Mouse (Mus musculus): ENCODE results near the gene Lrr1. TPM values are rescaled to one million over a fixed set of nuclear protein-coding genes. Genes with fewer than 3 reads are reported as not detected.

Gene Lrr1
- polyA plus RNA-seq, 1 experiment from 2014 or later, result 22.0 TPM

- no peak overlapping the region for H3K4me3 ChIP-seq
- WGBS, result 66% methylated on average over 5 of the region's 5 CpGs
- H3K27me3 ChIP-seq, result no peaks in the 10 kb centered on the region
- H3K36me3 ChIP-seq, result peaks cover 40% of the 10 kb centered on the region
- peaks cover 25% of the 10 kb centered on the region for H3K4me1 ChIP-seq
- H3K9me3 ChIP-seq, result no peaks in the 10 kb centered on the region
- ATAC-seq (ENCODE audit: insufficient number of reproducible peaks, insufficient read depth, low FRiP score, low TSS enrichment, low read depth), result no peak
- H3K4me2 ChIP-seq, result peak overlapping the region; percentile 26; the same call in 1 of the 2 replicates
- H3K27ac ChIP-seq, result no peak overlapping the region
- H3K9ac ChIP-seq, result 0 out of 2 replicates have a peak overlapping the region, but pooled peaks have one; percentile 11
Observed at GRCm38 (mm10) chr12:69186811-69187471, 18.3 kb downstream of the Lrr1 start.

- Histone ChIP-seq H3K9me3 (no peaks in the 10 kb centered on the region), H3K4me3 (no peak overlapping the region), H3K27me3 (no peaks in the 10 kb centered on the region), H3K4me1 (peaks cover 16% of the 10 kb centered on the region), H3K36me3 (peaks cover 39% of the 10 kb centered on the region), H3K9ac (no peak overlapping the region), H3K27ac (no peak overlapping the region), H3K4me2 (no peak overlapping the region)
- 88% methylated on average over 9 of the region's 9 CpGs for WGBS
- no peak for ATAC-seq (ENCODE audit: insufficient number of reproducible peaks, insufficient read depth, low FRiP score, low TSS enrichment, low read depth)
Observed at GRCm38 (mm10) chr12:69190074-69190473, 21.5 kb downstream of the Lrr1 start.

DNA sequence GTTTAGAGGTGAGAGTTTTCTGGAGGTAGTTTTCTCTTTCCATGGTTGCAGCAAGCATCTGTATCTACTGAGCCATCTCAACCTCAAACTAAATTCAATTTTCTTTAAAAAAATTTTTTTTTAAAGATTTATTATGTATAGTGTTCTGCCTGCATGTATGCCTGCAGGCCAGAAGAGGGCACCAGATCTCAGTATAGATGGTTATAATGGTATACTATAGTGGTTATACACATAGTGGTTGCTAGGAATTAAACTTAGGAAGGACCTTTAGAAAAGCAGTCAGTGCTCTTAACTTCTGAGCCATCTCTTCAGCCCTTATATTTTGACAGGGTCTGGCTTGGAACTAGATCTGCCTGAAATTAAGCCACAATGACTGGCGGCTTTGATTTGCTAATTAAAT is 21.9 kb downstream of the Lrr1 start:
- peaks cover 14% of the 10 kb centered on the region for H3K4me1 ChIP-seq
- no peaks in the 10 kb centered on the region for H3K9me3 ChIP-seq
- no peak overlapping the region for H3K27ac ChIP-seq
- 95% methylated on average over 1 of the region's 1 CpGs for WGBS
- H3K27me3 ChIP-seq, result no peaks in the 10 kb centered on the region
- peaks cover 39% of the 10 kb centered on the region for H3K36me3 ChIP-seq
- no peak overlapping the region for H3K4me2 ChIP-seq
- no peak overlapping the region for H3K4me3 ChIP-seq
- ATAC-seq (ENCODE audit: insufficient number of reproducible peaks, insufficient read depth, low FRiP score, low TSS enrichment, low read depth), result no peak
- H3K9ac ChIP-seq, result no peak overlapping the region

DNA sequence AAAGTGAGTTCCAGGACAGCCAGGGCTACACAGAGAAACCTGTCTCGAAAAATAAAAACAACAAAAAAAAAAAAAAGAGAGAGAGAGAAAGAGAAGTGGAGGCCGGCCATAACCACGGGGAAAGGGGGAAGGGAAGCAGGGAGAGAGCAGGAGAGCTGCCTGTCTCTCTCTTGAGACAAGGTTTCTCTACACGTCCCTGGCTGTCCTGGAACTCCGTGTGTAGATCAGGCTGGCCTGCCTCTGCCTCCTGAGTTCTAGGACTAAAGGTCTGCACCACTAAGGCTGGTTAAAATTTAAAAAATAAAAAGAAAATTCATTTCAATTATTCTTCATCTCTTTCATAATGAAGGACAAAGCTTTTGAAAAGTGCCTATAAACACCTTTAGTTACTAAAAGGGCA is 22.8 kb downstream of the Lrr1 start:
- 91% methylated on average over 5 of the region's 5 CpGs for WGBS
- Histone ChIP-seq H3K27ac (no peak overlapping the region), H3K9me3 (no peaks in the 10 kb centered on the region), H3K9ac (no peak overlapping the region), H3K36me3 (peaks cover 39% of the 10 kb centered on the region), H3K27me3 (no peaks in the 10 kb centered on the region), H3K4me3 (no peak overlapping the region), H3K4me2 (no peak overlapping the region), H3K4me1 (peaks cover 18% of the 10 kb centered on the region)
- ATAC-seq (ENCODE audit: insufficient number of reproducible peaks, insufficient read depth, low FRiP score, low TSS enrichment, low read depth), result no peak

DNA sequence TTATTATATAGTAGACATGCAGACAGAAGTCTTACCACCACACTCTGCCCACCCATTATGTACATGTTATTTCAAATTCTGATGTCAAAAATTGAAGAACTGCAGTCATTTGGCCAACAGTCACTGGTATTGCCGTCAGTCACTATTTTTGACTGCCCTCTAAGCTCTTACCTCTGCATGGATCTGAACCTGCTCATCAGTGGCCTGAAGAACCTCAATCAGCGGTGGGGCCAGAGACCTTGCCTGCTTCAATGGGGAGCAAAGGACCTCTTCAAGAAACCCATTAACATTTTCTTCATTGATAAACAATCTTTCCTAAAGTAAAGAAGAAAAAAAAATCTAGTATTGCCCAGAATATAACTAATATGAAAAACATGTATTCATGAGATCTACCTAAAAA is 24.0 kb downstream of the Lrr1 start:
- no peak overlapping the region for H3K4me3 ChIP-seq
- H3K27me3 ChIP-seq, result no peaks in the 10 kb centered on the region
- no peak for ATAC-seq (ENCODE audit: insufficient number of reproducible peaks, insufficient read depth, low FRiP score, low TSS enrichment, low read depth)
- no peak overlapping the region for H3K4me2 ChIP-seq
- no peak overlapping the region for H3K27ac ChIP-seq
- H3K4me1 ChIP-seq, result peaks cover 10% of the 10 kb centered on the region
- no peaks in the 10 kb centered on the region for H3K9me3 ChIP-seq
- no peak overlapping the region for H3K9ac ChIP-seq
- H3K36me3 ChIP-seq, result peaks cover 35% of the 10 kb centered on the region
- WGBS, result 94% methylated on average over 2 of the region's 2 CpGs

DNA sequence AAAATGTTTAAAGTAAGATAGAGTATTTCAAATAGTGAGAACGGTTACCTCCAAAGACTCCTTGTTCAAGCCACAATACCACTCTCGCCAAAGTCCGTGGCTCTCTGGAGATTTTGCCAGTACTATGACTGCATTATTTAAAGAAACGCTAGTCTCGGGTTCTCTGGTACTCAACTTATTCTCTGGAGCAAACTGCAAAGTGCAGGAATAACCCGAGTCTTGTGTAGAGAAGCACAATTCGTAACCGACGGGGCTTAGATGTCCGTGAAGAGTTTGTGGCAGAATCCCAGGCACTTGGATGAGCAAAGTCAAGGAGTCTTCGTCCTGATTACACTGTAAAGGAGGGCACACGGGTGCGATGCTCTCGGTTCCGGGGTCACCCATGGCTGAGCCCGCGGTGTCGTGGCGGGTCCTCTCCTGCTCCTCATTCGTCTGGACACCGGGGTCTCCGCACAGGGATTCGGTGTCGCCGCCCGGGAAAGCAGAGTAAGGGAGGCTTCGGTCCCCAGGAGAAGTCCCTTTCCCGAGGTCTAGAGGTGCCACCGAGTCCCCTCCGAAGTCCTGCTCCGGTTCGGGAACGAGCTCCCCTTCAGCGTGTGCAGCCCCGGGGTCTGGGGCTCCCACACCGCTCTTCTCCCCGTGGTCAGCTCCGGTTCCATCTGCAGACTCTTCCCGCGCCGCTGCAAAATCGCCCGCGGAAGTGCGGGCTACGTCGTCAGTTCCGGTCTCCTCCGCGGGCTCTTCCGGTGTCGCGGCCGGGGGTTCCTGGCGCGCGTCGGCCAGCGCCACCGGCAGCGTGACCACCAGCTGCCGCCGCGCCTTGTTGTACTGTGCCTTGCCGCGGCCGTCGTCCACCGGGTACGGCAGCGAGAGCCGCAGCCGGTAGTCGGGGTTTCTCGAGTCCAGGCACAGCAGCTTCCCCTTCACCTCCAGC is 28.1 kb downstream of the Lrr1 start, which contains the start of gene Gm49383:
Gene Gm49383 (minus strand): TSS at position 661 of the 934 bp plus-strand sequence.
- H3K4me2 ChIP-seq, result peak within 1 kb of the TSS; percentile 95
- H3K4me1 ChIP-seq, result peaks cover 22% of the 10 kb centered on the region
- H3K36me3 ChIP-seq, result peaks cover 21% of the 10 kb centered on the region
- no peaks in the 10 kb centered on the region for H3K9me3 ChIP-seq
- H3K27ac ChIP-seq, result peak within 1 kb of the TSS; percentile 93
- peak within 1 kb of the TSS; percentile 96 for H3K4me3 ChIP-seq
- under 1% methylated on average over 75 of the region's 75 CpGs for WGBS
- no peaks in the 10 kb centered on the region for H3K27me3 ChIP-seq
- ATAC-seq (ENCODE audit: insufficient number of reproducible peaks, insufficient read depth, low FRiP score, low TSS enrichment, low read depth), result peak; percentile 82
- H3K9ac ChIP-seq, result peak within 1 kb of the TSS; percentile 93

- ATAC-seq (ENCODE audit: insufficient number of reproducible peaks, insufficient read depth, low FRiP score, low TSS enrichment, low read depth), result peak; percentile 68
Observed at GRCm38 (mm10) chr12:69197378-69198163, 29.0 kb downstream of the Lrr1 start.

GRCm38 (mm10) chr12:69198164-69198535 is 29.5 kb downstream of the Lrr1 start, which contains the start of gene Dnaaf2:
Gene Dnaaf2, minus strand, starts transcription at chr12:69198429.
- Histone ChIP-seq H3K27me3 (no peaks in the 10 kb centered on the region), H3K27ac (peak within 1 kb of the TSS; percentile 93), H3K4me2 (peak within 1 kb of the TSS; percentile 95), H3K9ac (peak within 1 kb of the TSS; percentile 93), H3K4me1 (peaks cover 22% of the 10 kb centered on the region), H3K4me3 (peak within 1 kb of the TSS; percentile 96), H3K9me3 (no peaks in the 10 kb centered on the region), H3K36me3 (peaks cover 24% of the 10 kb centered on the region)
- ATAC-seq (ENCODE audit: insufficient number of reproducible peaks, insufficient read depth, low FRiP score, low TSS enrichment, low read depth), result peak; percentile 24
- under 1% methylated on average over 18 of the region's 18 CpGs for WGBS

More at GRCm38 (mm10) chr12:69197378-69198163, 29.0 kb downstream of the Lrr1 start:
- no peaks in the 10 kb centered on the region for H3K27me3 ChIP-seq
- H3K9me3 ChIP-seq, result no peaks in the 10 kb centered on the region
- peaks cover 22% of the 10 kb centered on the region for H3K36me3 ChIP-seq
- peaks cover 22% of the 10 kb centered on the region for H3K4me1 ChIP-seq
- under 1% methylated on average over 94 of the region's 94 CpGs for WGBS
- H3K27ac ChIP-seq, result peak overlapping the region; percentile 93
- peak overlapping the region; percentile 96 for H3K4me3 ChIP-seq
- H3K4me2 ChIP-seq, result peak overlapping the region; percentile 95
- peak overlapping the region; percentile 93 for H3K9ac ChIP-seq

DNA sequence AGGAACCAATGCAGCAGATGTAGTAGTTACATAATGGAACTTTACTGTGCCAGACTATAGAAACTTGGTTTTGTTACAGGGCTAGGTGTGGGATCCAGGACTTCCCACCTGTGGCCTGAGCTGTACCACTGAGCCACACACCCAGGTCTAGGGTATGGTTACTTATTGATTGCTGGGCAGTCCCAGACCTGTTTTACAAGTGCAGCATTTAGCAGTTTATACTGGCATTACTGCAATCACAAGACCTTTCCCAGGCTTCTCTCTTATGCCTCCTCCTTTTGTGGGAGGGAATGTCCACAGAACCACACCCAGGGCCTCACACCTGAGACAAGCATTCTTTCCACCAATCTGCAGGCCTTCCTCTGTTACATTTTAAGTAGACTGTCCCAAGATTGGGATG is 30.4 kb downstream of the Lrr1 start:
- Histone ChIP-seq H3K36me3 (peaks cover 30% of the 10 kb centered on the region), H3K4me1 (peaks cover 22% of the 10 kb centered on the region), H3K9ac (no peak overlapping the region), H3K9me3 (no peaks in the 10 kb centered on the region), H3K27ac (no peak overlapping the region), H3K4me2 (peak overlapping the region; percentile 95), H3K27me3 (no peaks in the 10 kb centered on the region), H3K4me3 (no peak overlapping the region)
- ATAC-seq (ENCODE audit: insufficient number of reproducible peaks, insufficient read depth, low FRiP score, low TSS enrichment, low read depth), result no peak

DNA sequence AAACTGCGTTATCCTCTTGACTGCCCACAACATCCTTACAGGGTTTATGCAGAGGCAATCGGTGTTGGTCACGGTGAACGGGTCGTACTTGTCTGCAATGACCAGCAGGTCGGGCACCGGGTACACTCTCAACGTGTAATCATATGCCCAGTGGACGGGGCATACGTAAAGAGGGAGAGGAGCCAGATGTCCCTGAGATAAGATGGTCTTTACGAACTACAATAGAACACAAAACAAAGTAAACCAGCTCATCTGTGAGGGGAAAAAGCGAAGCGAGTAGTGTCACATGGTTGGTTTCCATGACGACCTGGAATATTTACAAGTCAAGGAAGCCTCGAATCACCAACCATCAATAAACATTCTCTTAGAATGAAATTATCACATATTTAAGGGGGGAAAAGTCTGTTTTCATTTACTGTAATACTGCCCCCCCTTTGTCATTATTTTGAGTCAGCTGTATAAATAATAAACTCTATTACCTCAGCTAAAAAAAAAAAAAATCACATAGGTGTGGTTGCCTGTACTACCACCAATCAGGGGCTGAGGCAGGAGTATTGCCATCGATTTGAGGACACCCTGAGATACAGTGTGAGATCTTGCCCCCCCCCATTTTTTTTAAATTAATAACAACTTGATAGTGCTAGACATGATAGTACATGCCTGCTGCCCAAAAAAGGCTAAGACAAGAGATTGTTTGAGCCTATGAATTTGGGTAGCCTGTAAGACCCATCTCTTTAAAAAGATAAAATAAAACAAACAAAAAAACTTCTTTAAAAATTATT is 35.6 kb downstream of the Lrr1 start, which contains the start of gene Gm49384:
Gene Gm49384 (minus strand): TSS at position 216 of the 782 bp plus-strand sequence.
- no peak for ATAC-seq (ENCODE audit: insufficient number of reproducible peaks, insufficient read depth, low FRiP score, low TSS enrichment, low read depth)

More for the DNA sequence above, 35.6 kb downstream of the Lrr1 start, which contains the start of gene Gm49384:
- H3K4me3 ChIP-seq, result no peak within 1 kb of the TSS
- H3K9ac ChIP-seq, result no peak within 1 kb of the TSS
- no peak within 1 kb of the TSS for H3K27ac ChIP-seq
- H3K36me3 ChIP-seq, result peaks cover 60% of the 10 kb centered on the region
- H3K4me2 ChIP-seq, result no peak within 1 kb of the TSS
- peaks cover under 1% of the 10 kb centered on the region; the same call in 1 of the 2 replicates for H3K4me1 ChIP-seq
- H3K27me3 ChIP-seq, result no peaks in the 10 kb centered on the region
- no peaks in the 10 kb centered on the region for H3K9me3 ChIP-seq
- WGBS, result 87% methylated on average over 16 of the region's 16 CpGs
